Mouse (Mus musculus): ENCODE measurements around the gene Clip4.

- TF ChIP-seq CTCF (conservative IDR thresholded peaks at IDR 0.05; ENCODE audit: low read length) (no peak), POU5F1 (IDR thresholded peaks at IDR 0.05; ENCODE audit: borderline replicate concordance, low read length) (no peak), NANOG (IDR thresholded peaks at IDR 0.05; ENCODE audit: borderline replicate concordance, low read length) (no peak)
Observed at GRCm38 (mm10) chr17:71749616-71750168, 18.6 kb upstream of the Clip4 start.

Data from E14TG2a.4 (cell line).